Mouse (Mus musculus) hindbrain, embryonic 13.5 days (tissue): ENCODE results near the gene Trim80. TPM values are rescaled to one million over a fixed set of nuclear protein-coding genes. Genes with fewer than 3 reads are reported as not detected.
"Not testable (repeated sequence)": the region's sequence is repeated elsewhere in the genome, so short reads cannot be mapped to it uniquely, and the experiment has no call there.

ENCODE experiments used
- ATAC-seq: fragments of 200-750 bp; cut with Nextera tagmentation; 2 replicates; pipeline ENCODE4 v1.8.0; 2017; ENCODE audit warnings: moderate TSS enrichment; ENCODE audit not compliant: low FRiP score
- H3K27ac ChIP-seq: fragments of 300-500 bp; sonication (generic); 2 replicates; pipeline ENCODE4 v1.5.1; 2015; ENCODE audit warnings: inconsistent platforms, mild to moderate bottlenecking, moderate library complexity
- H3K27me3 ChIP-seq: fragments of 300-500 bp; sonication (generic); 2 replicates; pipeline ENCODE4 v1.6.1; 2015; ENCODE audit warnings: mild to moderate bottlenecking, inconsistent platforms
- H3K36me3 ChIP-seq: fragments of 300-500 bp; sonication (generic); 2 replicates; pipeline ENCODE4 v1.6.1; 2015; ENCODE audit warnings: mild to moderate bottlenecking, inconsistent platforms
- H3K4me1 ChIP-seq: fragments of 300-500 bp; sonication (generic); replicated peaks from 2 replicates; pipeline ENCODE4 v1.6.1; 2015; ENCODE audit warnings: inconsistent platforms
- H3K4me2 ChIP-seq: fragments of 300-500 bp; sonication (generic); 2 replicates; pipeline ENCODE4 v1.6.1; 2015; ENCODE audit warnings: inconsistent platforms, mild to moderate bottlenecking, moderate library complexity
- H3K4me3 ChIP-seq: fragments of 300-500 bp; sonication (generic); 2 replicates; pipeline ENCODE4 v1.5.1; 2015; ENCODE audit warnings: mild to moderate bottlenecking, inconsistent platforms
- H3K9ac ChIP-seq: fragments of 300-500 bp; sonication (generic); 2 replicates; pipeline ENCODE4 v1.6.1; 2015; ENCODE audit warnings: mild to moderate bottlenecking, inconsistent platforms
- H3K9me3 ChIP-seq: fragments of 300-500 bp; sonication (generic); 2 replicates; pipeline ENCODE4 v1.6.1; 2016; ENCODE audit warnings: inconsistent platforms
- WGBS: fragments of 180-500 bp; shearing (Covaris S2); methylation state at CpG from one replicate; pipeline ENCODE4 v1.1.7; 2015; 5-methylcytosine and 5-hydroxymethylcytosine counted together
- polyA plus RNA-seq: library from polyadenylated mRNA; unstranded; fragments of >200 nt; fragmentation: Nextera tagmentation; extraction: Ambion mirVana; gene quantifications from 2 replicates; pipeline ENCODE4 v1.2.1, GENCODE M21; 2015

The Trim80 gene
- polyA plus RNA-seq, 1 experiment from 2014 or later = not detected

GRCm38 (mm10) chr11:115454822-115455221 lies 14.5 kb downstream of the Trim80 start:
- not testable (repeated sequence) for H3K36me3 ChIP-seq, H3K4me2 ChIP-seq, H3K27me3 ChIP-seq, H3K4me3 ChIP-seq, H3K4me1 ChIP-seq, ATAC-seq, H3K9ac ChIP-seq, H3K27ac ChIP-seq, H3K9me3 ChIP-seq
- WGBS = 85% methylated on average over 6 of the region's 6 CpGs

- H3K4me3 ChIP-seq = no peak overlapping the region
- H3K9me3 ChIP-seq = no peaks in the 10 kb centered on the region
- no peak for ATAC-seq
- 89% methylated on average over 15 of the region's 15 CpGs for WGBS
- peaks cover 6% of the 10 kb centered on the region; the same call in 1 of the 2 replicates for H3K4me1 ChIP-seq
- H3K27me3 ChIP-seq = 0 out of 2 replicates have a peak, but pooled peaks cover 4% of the 10 kb centered on the region
- no peak overlapping the region for H3K27ac ChIP-seq
- no peak overlapping the region for H3K9ac ChIP-seq
- no peaks in the 10 kb centered on the region for H3K36me3 ChIP-seq
- H3K4me2 ChIP-seq = no peak overlapping the region
Measured at GRCm38 (mm10) chr11:115455619-115456018, 15.3 kb downstream of the Trim80 start.

DNA sequence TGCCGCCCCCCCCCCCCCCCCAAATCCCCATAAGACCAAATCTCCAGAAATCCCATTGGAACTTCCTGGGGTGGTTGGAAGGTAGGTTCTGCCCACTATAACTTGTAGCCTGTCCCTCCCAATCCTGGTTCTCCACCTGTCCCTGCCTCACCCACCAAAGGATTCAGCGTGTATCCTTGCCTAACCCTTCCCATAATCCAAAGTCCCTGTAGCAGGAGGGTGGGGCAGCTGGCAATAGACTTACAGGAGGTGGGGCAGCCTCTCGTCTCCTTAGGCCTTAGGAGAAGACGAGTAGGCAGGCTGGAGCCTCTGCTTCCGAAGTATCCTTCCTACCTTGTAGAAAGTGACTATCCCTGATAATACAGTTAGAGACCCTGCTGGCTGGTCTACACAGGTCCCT lies 15.8 kb downstream of the Trim80 start:
- no peak overlapping the region for H3K9ac ChIP-seq
- peaks cover 6% of the 10 kb centered on the region; the same call in 1 of the 2 replicates for H3K4me1 ChIP-seq
- H3K27me3 ChIP-seq = 0 out of 2 replicates have a peak, but pooled peaks cover 4% of the 10 kb centered on the region
- 96% methylated on average over 5 of the region's 5 CpGs for WGBS
- no peak overlapping the region for H3K4me2 ChIP-seq
- H3K36me3 ChIP-seq = no peaks in the 10 kb centered on the region
- no peaks in the 10 kb centered on the region for H3K9me3 ChIP-seq
- no peak overlapping the region for H3K27ac ChIP-seq
- H3K4me3 ChIP-seq = no peak overlapping the region
- no peak for ATAC-seq

GRCm38 (mm10) chr11:115457405-115457804 lies 17.1 kb downstream of the Trim80 start:
- Histone ChIP-seq H3K4me3 (no peak overlapping the region), H3K4me2 (no peak overlapping the region), H3K4me1 (peaks cover 9% of the 10 kb centered on the region; the same call in 1 of the 2 replicates), H3K27me3 (0 out of 2 replicates have a peak, but pooled peaks cover 6% of the 10 kb centered on the region), H3K36me3 (no peaks in the 10 kb centered on the region), H3K9ac (no peak overlapping the region), H3K27ac (no peak overlapping the region), H3K9me3 (no peaks in the 10 kb centered on the region)
- 36% methylated on average over 6 of the region's 6 CpGs for WGBS
- no peak for ATAC-seq

DNA sequence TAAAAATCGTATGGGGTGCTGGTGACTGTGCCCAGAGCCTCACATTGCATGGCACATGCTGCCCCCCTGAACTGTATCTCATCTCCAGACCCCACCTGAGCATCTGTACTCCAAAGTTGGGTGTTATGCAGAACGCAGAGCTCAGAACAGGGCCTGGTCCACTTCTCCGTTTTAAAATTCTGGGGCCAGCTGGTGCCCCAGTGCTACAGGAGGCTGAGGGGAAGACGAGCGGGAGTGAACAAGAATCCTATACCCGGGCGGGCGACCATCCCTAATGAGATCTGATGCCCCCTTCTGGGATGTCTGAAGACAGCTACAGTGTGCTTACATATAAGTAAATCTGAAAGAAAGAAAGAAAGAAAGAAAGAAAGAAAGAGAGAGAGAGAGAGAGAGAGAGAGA lies 20.6 kb downstream of the Trim80 start:
- H3K9ac ChIP-seq = no peak overlapping the region
- no peaks in the 10 kb centered on the region for H3K36me3 ChIP-seq
- no peak overlapping the region for H3K4me3 ChIP-seq
- no peak for ATAC-seq
- H3K4me2 ChIP-seq = no peak overlapping the region
- 19% methylated on average over 8 of the region's 8 CpGs for WGBS
- H3K27me3 ChIP-seq = 0 out of 2 replicates have a peak, but pooled peaks cover 12% of the 10 kb centered on the region
- H3K9me3 ChIP-seq = no peaks in the 10 kb centered on the region
- no peak overlapping the region for H3K27ac ChIP-seq
- peaks cover 11% of the 10 kb centered on the region; the same call in 1 of the 2 replicates for H3K4me1 ChIP-seq

GRCm38 (mm10) chr11:115461846-115462242 lies 21.5 kb downstream of the Trim80 start:
- peaks cover 11% of the 10 kb centered on the region; the same call in 1 of the 2 replicates for H3K4me1 ChIP-seq
- ATAC-seq = no peak
- H3K9me3 ChIP-seq = no peaks in the 10 kb centered on the region
- no peak overlapping the region for H3K4me2 ChIP-seq
- H3K36me3 ChIP-seq = no peaks in the 10 kb centered on the region
- H3K27me3 ChIP-seq = 0 out of 2 replicates have a peak, but pooled peaks cover 12% of the 10 kb centered on the region
- no peak overlapping the region for H3K9ac ChIP-seq
- H3K27ac ChIP-seq = no peak overlapping the region
- H3K4me3 ChIP-seq = no peak overlapping the region
- WGBS = 70% methylated on average over 5 of the region's 5 CpGs

GRCm38 (mm10) chr11:115462243-115462891 lies 22.0 kb downstream of the Trim80 start, which contains the start of gene Slc16a5:
Gene Slc16a5, plus strand, starts transcription at chr11:115462474.
- H3K4me1 ChIP-seq = peaks cover 10% of the 10 kb centered on the region
- WGBS = 77% methylated on average over 16 of the region's 16 CpGs
- H3K4me3 ChIP-seq = no peak within 1 kb of the TSS
- H3K27ac ChIP-seq = no peak within 1 kb of the TSS
- no peaks in the 10 kb centered on the region for H3K36me3 ChIP-seq
- no peak within 1 kb of the TSS for H3K9ac ChIP-seq
- no peaks in the 10 kb centered on the region for H3K9me3 ChIP-seq
- no peak within 1 kb of the TSS for H3K4me2 ChIP-seq
- ATAC-seq = no peak
- H3K27me3 ChIP-seq = 0 out of 2 replicates have a peak, but pooled peaks cover 12% of the 10 kb centered on the region

- Histone ChIP-seq H3K36me3 (no peaks in the 10 kb centered on the region), H3K4me2 (no peak overlapping the region), H3K4me3 (no peak overlapping the region), H3K9ac (no peak overlapping the region), H3K4me1 (peaks cover 12% of the 10 kb centered on the region), H3K9me3 (no peaks in the 10 kb centered on the region), H3K27me3 (0 out of 2 replicates have a peak, but pooled peaks cover 12% of the 10 kb centered on the region), H3K27ac (no peak overlapping the region)
- no peak for ATAC-seq
- 78% methylated on average over 11 of the region's 11 CpGs for WGBS
Measured at GRCm38 (mm10) chr11:115463397-115463796, 23.1 kb downstream of the Trim80 start.

DNA sequence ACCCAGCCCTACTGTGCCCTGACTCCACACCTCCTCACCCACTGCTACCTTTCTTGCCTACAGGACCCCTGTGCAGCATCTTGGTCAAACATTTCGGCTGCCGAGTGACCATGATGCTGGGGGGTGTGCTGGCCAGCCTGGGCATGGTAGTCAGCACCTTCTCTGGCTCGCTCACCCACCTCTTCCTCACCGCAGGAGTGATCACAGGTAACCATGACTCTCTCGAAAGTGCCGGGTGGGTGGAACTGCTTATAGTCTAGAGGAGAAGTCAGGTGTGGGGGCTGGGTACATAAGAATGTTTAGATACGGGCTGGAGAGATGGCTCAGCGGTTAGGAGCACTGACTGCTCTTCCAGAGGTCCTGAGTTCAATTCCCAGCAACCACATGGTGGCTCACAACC lies 24.5 kb downstream of the Trim80 start:
- no peak for ATAC-seq
- WGBS = 91% methylated on average over 8 of the region's 8 CpGs
- 0 out of 2 replicates have a peak, but pooled peaks cover 16% of the 10 kb centered on the region for H3K27me3 ChIP-seq
- no peaks in the 10 kb centered on the region for H3K36me3 ChIP-seq
- no peak overlapping the region for H3K27ac ChIP-seq
- no peaks in the 10 kb centered on the region for H3K9me3 ChIP-seq
- no peak overlapping the region for H3K4me2 ChIP-seq
- peaks cover 12% of the 10 kb centered on the region for H3K4me1 ChIP-seq
- H3K4me3 ChIP-seq = no peak overlapping the region
- no peak overlapping the region for H3K9ac ChIP-seq

GRCm38 (mm10) chr11:115467217-115467618 lies 26.9 kb downstream of the Trim80 start:
- Histone ChIP-seq H3K4me1 (peaks cover 11% of the 10 kb centered on the region), H3K27ac (no peak overlapping the region), H3K9ac (peak overlapping the region; percentile 55; the same call in 1 of the 2 replicates), H3K9me3 (no peaks in the 10 kb centered on the region), H3K4me2 (no peak overlapping the region), H3K36me3 (no peaks in the 10 kb centered on the region), H3K4me3 (no peak overlapping the region), H3K27me3 (0 out of 2 replicates have a peak, but pooled peaks cover 16% of the 10 kb centered on the region)
- no peak for ATAC-seq
- WGBS = 51% methylated on average over 4 of the region's 4 CpGs

- H3K27me3 ChIP-seq = 0 out of 2 replicates have a peak, but pooled peaks cover 5% of the 10 kb centered on the region
- no peaks in the 10 kb centered on the region for H3K9me3 ChIP-seq
- no peaks in the 10 kb centered on the region for H3K36me3 ChIP-seq
- no peak overlapping the region for H3K4me2 ChIP-seq
- WGBS = 87% methylated on average over 7 of the region's 7 CpGs
- H3K27ac ChIP-seq = no peak overlapping the region
- peaks cover 37% of the 10 kb centered on the region for H3K4me1 ChIP-seq
- no peak overlapping the region for H3K4me3 ChIP-seq
- H3K9ac ChIP-seq = 0 out of 2 replicates have a peak overlapping the region, but pooled peaks have one; percentile 5
- no peak for ATAC-seq
Measured at GRCm38 (mm10) chr11:115472183-115472582, 31.8 kb downstream of the Trim80 start.

GRCm38 (mm10) chr11:115473626-115474275 lies 33.4 kb downstream of the Trim80 start:
- Histone ChIP-seq H3K36me3 (no peaks in the 10 kb centered on the region), H3K27me3 (0 out of 2 replicates have a peak, but pooled peaks cover 5% of the 10 kb centered on the region), H3K4me2 (0 out of 2 replicates have a peak overlapping the region, but pooled peaks have one; percentile 25), H3K4me3 (no peak overlapping the region), H3K9me3 (no peaks in the 10 kb centered on the region), H3K4me1 (peaks cover 35% of the 10 kb centered on the region), H3K9ac (peak overlapping the region; percentile 39; the same call in 1 of the 2 replicates), H3K27ac (peak overlapping the region; percentile 88; the same call in 1 of the 2 replicates)
- ATAC-seq = no peak; the same call in 1 of the 2 replicates
- WGBS = 22% methylated on average over 15 of the region's 15 CpGs
